Mouse (Mus musculus): ENCODE measurements around the gene Fev. TPM values are rescaled to one million over a fixed set of nuclear protein-coding genes. Genes with fewer than 3 reads are reported as not detected.

Fev gene
- polyA plus RNA-seq, 1 experiment from 2014 or later: 0.22 TPM

- 7% methylated on average over 10 of the region's 11 CpGs for WGBS
- no peak overlapping the region for H3K4me2 ChIP-seq (replicated peaks; ENCODE audit: low read depth)
Measured at GRCm38 (mm10) chr1:74856439-74856720, 28.8 kb downstream of the Fev start.

DNA sequence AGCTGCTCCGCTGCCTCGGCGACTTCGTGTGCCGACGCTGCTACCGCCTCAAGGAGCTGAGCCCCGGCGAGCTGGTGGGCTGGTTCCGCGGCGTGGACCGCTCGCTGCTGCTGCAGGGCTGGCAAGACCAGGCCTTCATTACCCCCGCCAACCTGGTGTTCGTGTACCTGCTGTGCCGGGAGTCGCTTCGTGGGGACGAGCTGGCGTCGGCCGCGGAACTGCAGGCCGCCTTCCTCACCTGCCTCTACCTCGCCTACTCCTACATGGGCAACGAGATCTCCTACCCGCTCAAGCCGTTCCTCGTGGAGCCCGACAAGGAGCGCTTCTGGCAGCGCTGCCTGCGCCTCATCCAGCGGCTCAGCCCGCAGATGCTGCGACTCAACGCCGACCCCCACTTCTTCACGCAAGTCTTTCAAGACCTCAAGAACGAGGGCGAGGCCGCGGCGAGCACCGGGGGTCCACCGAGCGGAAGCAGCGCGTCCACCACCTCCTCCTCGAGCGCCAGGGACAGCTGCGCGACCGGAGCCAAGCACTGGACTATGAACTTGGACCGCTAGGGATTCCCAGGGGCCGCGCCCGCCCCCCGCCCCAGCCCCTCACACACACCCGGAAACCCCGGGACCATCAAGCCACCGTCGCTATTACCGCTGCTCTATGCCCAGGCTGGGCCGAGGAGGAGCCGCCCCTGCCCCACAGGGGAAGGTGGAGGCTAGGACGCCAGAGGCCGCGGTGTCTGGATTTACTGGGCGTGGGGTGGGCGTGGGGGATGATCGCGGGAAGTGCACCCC, 29.4 kb downstream of the Fev start:
- TF ChIP-seq CTCF (IDR thresholded peaks at IDR 0.05; ENCODE audit: low read depth) (no peak), EP300 (optimal IDR thresholded peaks at IDR 0.05) (no peak)
- no peaks in the 10 kb centered on the region for H3K36me3 ChIP-seq (ENCODE audit: control insufficient read depth, insufficient read depth, low read length)
- H3K4me3 ChIP-seq (ENCODE audit: low read depth, low read length): peak overlapping the region; percentile 59
- 1% methylated on average over 71 of the region's 74 CpGs for WGBS
- no peaks in the 10 kb centered on the region for H3K9me3 ChIP-seq (ENCODE audit: control insufficient read depth, low read length)
- H3K9ac ChIP-seq (ENCODE audit: low read length): no peak overlapping the region
- ATAC-seq (ENCODE audit: low FRiP score, low TSS enrichment) (no peak), DNase-seq (ENCODE audit: low spot score) (peak; percentile 26)
- H3K27me3 ChIP-seq (ENCODE audit: control insufficient read depth, insufficient read depth, low read length): peaks cover 25% of the 10 kb centered on the region
- peak overlapping the region; percentile 98 for H3K4me2 ChIP-seq (replicated peaks; ENCODE audit: low read depth)
- H3K4me1 ChIP-seq (replicated peaks; ENCODE audit: control insufficient read depth, insufficient read depth): 0 out of 2 replicates have a peak, but pooled peaks cover 2% of the 10 kb centered on the region
- no peak overlapping the region for H3K27ac ChIP-seq (replicated peaks)

More at GRCm38 (mm10) chr1:74856439-74856720, 28.8 kb downstream of the Fev start:
- DNase-seq (ENCODE audit: low spot score): no peak
- Histone ChIP-seq H3K27ac (replicated peaks) (no peak overlapping the region), H3K9me3 (ENCODE audit: control insufficient read depth, low read length) (no peaks in the 10 kb centered on the region), H3K27me3 (ENCODE audit: control insufficient read depth, insufficient read depth, low read length) (peaks cover 22% of the 10 kb centered on the region), H3K36me3 (ENCODE audit: control insufficient read depth, insufficient read depth, low read length) (no peaks in the 10 kb centered on the region), H3K4me1 (replicated peaks; ENCODE audit: control insufficient read depth, insufficient read depth) (0 out of 2 replicates have a peak, but pooled peaks cover 2% of the 10 kb centered on the region), H3K4me3 (ENCODE audit: low read depth, low read length) (peak overlapping the region; percentile 59; the same call in 1 of the 2 replicates), H3K9ac (ENCODE audit: low read length) (no peak overlapping the region)
- TF ChIP-seq EP300 (optimal IDR thresholded peaks at IDR 0.05): no peak
- no peak for TF ChIP-seq CTCF (IDR thresholded peaks at IDR 0.05; ENCODE audit: low read depth)
- ATAC-seq (ENCODE audit: low FRiP score, low TSS enrichment): no peak

DNA sequence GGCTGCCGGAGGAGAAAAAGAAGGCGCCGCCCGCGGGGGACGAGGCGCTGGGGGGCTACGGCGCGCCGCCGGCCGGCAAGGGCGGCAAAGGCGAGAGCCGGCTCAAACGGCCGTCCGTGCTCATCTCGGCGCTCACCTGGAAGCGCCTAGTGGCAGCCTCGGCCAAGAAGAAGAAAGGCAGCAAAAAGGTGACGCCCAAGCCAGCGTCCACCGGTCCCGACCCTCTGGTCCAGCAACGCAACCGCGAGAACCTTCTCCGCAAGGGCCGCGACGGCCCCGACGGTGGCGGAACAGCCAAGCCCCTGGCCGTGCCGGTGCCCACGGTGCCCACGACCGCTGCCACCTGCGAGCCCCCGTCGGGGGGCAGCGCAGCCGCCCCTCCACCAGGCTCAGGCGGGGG, 30.1 kb downstream of the Fev start:
- TF ChIP-seq EP300 (optimal IDR thresholded peaks at IDR 0.05) (no peak), CTCF (IDR thresholded peaks at IDR 0.05; ENCODE audit: low read depth) (no peak)
- under 1% methylated on average over 46 of the region's 48 CpGs for WGBS
- H3K36me3 ChIP-seq (ENCODE audit: control insufficient read depth, insufficient read depth, low read length): no peaks in the 10 kb centered on the region
- peak overlapping the region; percentile 98 for H3K4me2 ChIP-seq (replicated peaks; ENCODE audit: low read depth)
- 0 out of 2 replicates have a peak, but pooled peaks cover 2% of the 10 kb centered on the region for H3K4me1 ChIP-seq (replicated peaks; ENCODE audit: control insufficient read depth, insufficient read depth)
- H3K9ac ChIP-seq (ENCODE audit: low read length): peak overlapping the region; percentile 45; the same call in 1 of the 2 replicates
- DNase-seq (ENCODE audit: low spot score): peak; percentile 20
- peaks cover 25% of the 10 kb centered on the region for H3K27me3 ChIP-seq (ENCODE audit: control insufficient read depth, insufficient read depth, low read length)
- H3K4me3 ChIP-seq (ENCODE audit: low read depth, low read length): peak overlapping the region; percentile 59
- no peaks in the 10 kb centered on the region for H3K9me3 ChIP-seq (ENCODE audit: control insufficient read depth, low read length)
- ATAC-seq (ENCODE audit: low FRiP score, low TSS enrichment): no peak
- no peak overlapping the region for H3K27ac ChIP-seq (replicated peaks)

DNA sequence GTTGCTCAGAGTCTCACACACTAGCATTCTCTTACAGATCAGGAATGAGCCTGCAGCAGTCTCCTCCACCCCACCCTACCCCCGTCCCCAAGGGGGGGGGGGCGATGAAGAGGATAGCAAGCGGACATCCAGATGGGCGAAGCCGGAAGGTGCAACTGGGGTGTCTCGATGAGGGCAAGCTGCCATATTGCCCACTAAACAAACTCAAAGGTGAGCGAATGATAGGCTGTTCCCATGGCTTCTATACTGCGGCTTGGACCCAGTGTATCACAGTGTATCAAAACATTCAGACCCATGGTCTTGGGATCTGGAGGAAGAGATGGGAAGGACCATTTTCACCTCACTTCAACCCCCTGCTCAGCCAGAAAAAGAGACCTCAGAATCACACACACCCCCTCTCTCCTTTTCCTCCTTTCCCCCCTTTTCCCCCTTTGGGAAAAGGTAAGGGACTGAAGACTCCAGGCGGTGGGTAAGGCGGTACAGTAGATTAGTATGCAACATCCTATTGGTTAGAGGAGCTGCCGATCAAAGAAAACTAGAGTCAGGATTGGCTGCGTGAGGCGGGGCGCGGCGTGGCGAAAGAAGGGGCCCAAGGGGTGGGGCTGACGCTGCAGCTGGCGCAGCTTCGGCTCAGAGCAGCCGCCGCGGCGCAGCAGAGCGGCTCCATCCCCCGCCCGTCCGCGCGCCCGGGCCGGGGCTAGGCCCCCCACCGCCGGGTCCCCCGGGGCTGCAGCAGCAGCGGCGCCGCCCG, 30.7 kb downstream of the Fev start, which contains the start of gene Cdk5r2:
TSS of gene Cdk5r2 (plus strand) at position 629 of the 751 bp plus-strand sequence.
- peak within 1 kb of the TSS; percentile 45; the same call in 1 of the 2 replicates for H3K9ac ChIP-seq (ENCODE audit: low read length)
- 0 out of 2 replicates have a peak, but pooled peaks cover 2% of the 10 kb centered on the region for H3K4me1 ChIP-seq (replicated peaks; ENCODE audit: control insufficient read depth, insufficient read depth)
- DNase-seq (ENCODE audit: low spot score): peak; percentile 77
- H3K27me3 ChIP-seq (ENCODE audit: control insufficient read depth, insufficient read depth, low read length): peaks cover 25% of the 10 kb centered on the region
- H3K4me3 ChIP-seq (ENCODE audit: low read depth, low read length): peak within 1 kb of the TSS; percentile 59
- peak; percentile 81 for ATAC-seq (ENCODE audit: low FRiP score, low TSS enrichment)
- H3K36me3 ChIP-seq (ENCODE audit: control insufficient read depth, insufficient read depth, low read length): no peaks in the 10 kb centered on the region
- no peak within 1 kb of the TSS for H3K27ac ChIP-seq (replicated peaks)
- WGBS: 3% methylated on average over 33 of the region's 39 CpGs
- H3K9me3 ChIP-seq (ENCODE audit: control insufficient read depth, low read length): no peaks in the 10 kb centered on the region
- H3K4me2 ChIP-seq (replicated peaks; ENCODE audit: low read depth): peak within 1 kb of the TSS; percentile 98
- TF ChIP-seq CTCF (IDR thresholded peaks at IDR 0.05; ENCODE audit: low read depth): no peak
- no peak for TF ChIP-seq EP300 (optimal IDR thresholded peaks at IDR 0.05)

GRCm38 (mm10) chr1:74851001-74851775, 34.0 kb downstream of the Fev start:
- ATAC-seq (ENCODE audit: low FRiP score, low TSS enrichment) (no peak), DNase-seq (ENCODE audit: low spot score) (no peak)
- H3K36me3 ChIP-seq (ENCODE audit: control insufficient read depth, insufficient read depth, low read length): no peaks in the 10 kb centered on the region
- H3K9ac ChIP-seq (ENCODE audit: low read length): no peak overlapping the region
- H3K4me1 ChIP-seq (replicated peaks; ENCODE audit: control insufficient read depth, insufficient read depth): 0 out of 2 replicates have a peak, but pooled peaks cover 2% of the 10 kb centered on the region
- H3K4me2 ChIP-seq (replicated peaks; ENCODE audit: low read depth): no peak overlapping the region
- H3K9me3 ChIP-seq (ENCODE audit: control insufficient read depth, low read length): no peaks in the 10 kb centered on the region
- WGBS: 18% methylated on average over 6 of the region's 6 CpGs
- H3K4me3 ChIP-seq (ENCODE audit: low read depth, low read length): no peak overlapping the region
- peaks cover 13% of the 10 kb centered on the region for H3K27me3 ChIP-seq (ENCODE audit: control insufficient read depth, insufficient read depth, low read length)
- TF ChIP-seq CTCF (IDR thresholded peaks at IDR 0.05; ENCODE audit: low read depth) (no peak), EP300 (optimal IDR thresholded peaks at IDR 0.05) (no peak)
- H3K27ac ChIP-seq (replicated peaks): no peak overlapping the region
